Mouse (Mus musculus) heart, embryonic 16.5 days (tissue): ENCODE results near the gene Jun. TPM values are rescaled to one million over a fixed set of nuclear protein-coding genes. Genes with fewer than 3 reads are reported as not detected.

ENCODE experiments used
- ATAC-seq: fragments of 200-750 bp; cut with Nextera tagmentation; replicated peaks from 2 replicates; pipeline ENCODE4 v1.8.0; 2017; ENCODE audit warnings: moderate number of reproducible peaks; ENCODE audit not compliant: insufficient read depth, low FRiP score; ENCODE audit errors: extremely low read depth
- H3K27ac ChIP-seq: fragments of 300-500 bp; sonication (generic); 2 replicates; pipeline ENCODE4 v1.5.1; 2014; ENCODE audit warnings: mild to moderate bottlenecking, low read length, control low read depth, moderate library complexity
- H3K27me3 ChIP-seq: fragments of 300-500 bp; sonication (generic); 2 replicates; pipeline ENCODE4 v1.6.1; 2014; ENCODE audit warnings: low read length, mixed read lengths; ENCODE audit not compliant: control insufficient read depth, insufficient read depth
- H3K36me3 ChIP-seq: fragments of 300-500 bp; sonication (generic); 2 replicates; pipeline ENCODE4 v1.6.1; 2014; ENCODE audit not compliant: control insufficient read depth, insufficient read depth
- H3K4me1 ChIP-seq: fragments of 300-500 bp; sonication (generic); 2 replicates; pipeline ENCODE4 v1.6.1; 2014; ENCODE audit warnings: low read length, mixed read lengths; ENCODE audit not compliant: control insufficient read depth, insufficient read depth
- H3K4me2 ChIP-seq: fragments of 300-500 bp; sonication (generic); 2 replicates; pipeline ENCODE4 v1.6.1; 2014; ENCODE audit warnings: low read depth, mild to moderate bottlenecking, control low read depth, low read length
- H3K4me3 ChIP-seq: fragments of 300-500 bp; sonication (generic); 2 replicates; pipeline ENCODE4 v1.5.1; 2014; ENCODE audit warnings: mild to moderate bottlenecking, control low read depth, low read length
- H3K9ac ChIP-seq: fragments of 300-500 bp; sonication (generic); 2 replicates; pipeline ENCODE4 v1.6.1; 2014; ENCODE audit warnings: low read length, control low read depth
- H3K9me3 ChIP-seq: fragments of 300-500 bp; sonication (generic); replicated peaks from 2 replicates; pipeline ENCODE4 v1.6.1; 2016; ENCODE audit warnings: low read length; ENCODE audit not compliant: control insufficient read depth
- WGBS: fragments of 180-500 bp; shearing (Covaris S2); extraction: QIAGEN DNeasy Blood & Tissue Kit; methylation state at CpG from one replicate; pipeline ENCODE4 v1.1.7; 2014; 5-methylcytosine and 5-hydroxymethylcytosine counted together
- polyA plus RNA-seq: library from polyadenylated mRNA; unstranded; fragments of >200 nt; fragmentation: Nextera tagmentation; extraction: Ambion mirVana; gene quantifications from 2 replicates; pipeline ENCODE4 v1.2.1, GENCODE M21; 2015

The Jun gene
- polyA plus RNA-seq, 1 experiment from 2014 or later: 72.0 TPM

- H3K9ac ChIP-seq: no peak overlapping the region
- no peak overlapping the region for H3K4me2 ChIP-seq
- no peaks in the 10 kb centered on the region for H3K27me3 ChIP-seq
- H3K36me3 ChIP-seq: no peaks in the 10 kb centered on the region
- H3K4me3 ChIP-seq: no peak overlapping the region
- no peak overlapping the region for H3K27ac ChIP-seq
- H3K9me3 ChIP-seq: no peaks in the 10 kb centered on the region
- H3K4me1 ChIP-seq: no peaks in the 10 kb centered on the region
- WGBS: 81% methylated on average over 6 of the region's 6 CpGs
- ATAC-seq: no peak
Observed at GRCm38 (mm10) chr4:95005251-95005830, 46.7 kb downstream of the Jun start.

- H3K9ac ChIP-seq: no peak overlapping the region
- ATAC-seq: no peak
- H3K4me3 ChIP-seq: no peak overlapping the region
- H3K4me2 ChIP-seq: no peak overlapping the region
- no peaks in the 10 kb centered on the region for H3K4me1 ChIP-seq
- H3K27ac ChIP-seq: no peak overlapping the region
- H3K36me3 ChIP-seq: no peaks in the 10 kb centered on the region
- no peaks in the 10 kb centered on the region for H3K27me3 ChIP-seq
- no peaks in the 10 kb centered on the region for H3K9me3 ChIP-seq
- WGBS: 62% methylated on average over 6 of the region's 6 CpGs
Observed at GRCm38 (mm10) chr4:95001043-95001775, 50.8 kb downstream of the Jun start.

GRCm38 (mm10) chr4:95000147-95000546, 51.9 kb downstream of the Jun start:
- no peaks in the 10 kb centered on the region for H3K9me3 ChIP-seq
- no peaks in the 10 kb centered on the region for H3K4me1 ChIP-seq
- ATAC-seq: no peak
- H3K9ac ChIP-seq: no peak overlapping the region
- H3K27me3 ChIP-seq: no peaks in the 10 kb centered on the region
- WGBS: 83% methylated on average over 1 of the region's 1 CpGs
- no peak overlapping the region for H3K4me3 ChIP-seq
- H3K27ac ChIP-seq: no peak overlapping the region
- no peak overlapping the region for H3K4me2 ChIP-seq
- no peaks in the 10 kb centered on the region for H3K36me3 ChIP-seq

GRCm38 (mm10) chr4:94999249-94999648, 52.8 kb downstream of the Jun start:
- Histone ChIP-seq H3K9me3 (no peaks in the 10 kb centered on the region), H3K4me3 (no peak overlapping the region), H3K9ac (no peak overlapping the region), H3K27me3 (no peaks in the 10 kb centered on the region), H3K4me2 (no peak overlapping the region), H3K27ac (no peak overlapping the region), H3K4me1 (no peaks in the 10 kb centered on the region), H3K36me3 (no peaks in the 10 kb centered on the region)
- no peak for ATAC-seq
- WGBS: 49% methylated on average over 3 of the region's 3 CpGs

Other genes starting within 250 kb of the Jun start
- 0.12 and 0.17 TPM in 2 replicates for gene Eqtn, start 123.4 kb downstream of the Jun start, polyA plus RNA-seq
- gene Mysm1, start 73.1 kb downstream of the Jun start, polyA plus RNA-seq: 15.0 and 15.3 TPM in 2 replicates